Mouse (Mus musculus) liver, embryonic 12.5 days (tissue): Measurements from ENCODE around the gene Nop2. TPM values are rescaled to one million over a fixed set of nuclear protein-coding genes. Genes with fewer than 3 reads are reported as not detected.

Source experiments
- ATAC-seq: fragments of 200-750 bp; cut with Nextera tagmentation; 2 replicates; pipeline ENCODE4 v1.8.0; 2017; ENCODE audit warnings: moderate number of reproducible peaks, mild to moderate bottlenecking, moderate library complexity
- H3K27ac ChIP-seq: fragments of 300-500 bp; sonication (generic); 2 replicates; pipeline ENCODE4 v1.5.1; 2016; ENCODE audit warnings: mild to moderate bottlenecking
- H3K27me3 ChIP-seq: fragments of 300-500 bp; sonication (generic); replicated peaks from 2 replicates; pipeline ENCODE4 v1.6.1; 2016; ENCODE audit warnings: mild to moderate bottlenecking, moderate library complexity
- H3K36me3 ChIP-seq: fragments of 300-500 bp; sonication (generic); 2 replicates; pipeline ENCODE4 v1.6.1; 2016; ENCODE audit warnings: mild to moderate bottlenecking, moderate library complexity
- H3K4me1 ChIP-seq: fragments of 300-500 bp; sonication (generic); 2 replicates; pipeline ENCODE4 v1.6.1; 2016
- H3K4me2 ChIP-seq: fragments of 300-500 bp; sonication (generic); 2 replicates; pipeline ENCODE4 v1.6.1; 2016; ENCODE audit warnings: mild to moderate bottlenecking, moderate library complexity
- H3K4me3 ChIP-seq: fragments of 300-500 bp; sonication (generic); 2 replicates; pipeline ENCODE4 v1.5.1; 2016; ENCODE audit warnings: mild to moderate bottlenecking, moderate library complexity
- H3K9ac ChIP-seq: fragments of 300-500 bp; sonication (generic); 2 replicates; pipeline ENCODE4 v1.6.1; 2016; ENCODE audit warnings: mild to moderate bottlenecking, moderate library complexity
- H3K9me3 ChIP-seq: fragments of 300-500 bp; sonication (generic); replicated peaks from 2 replicates; pipeline ENCODE4 v1.6.1; 2016; ENCODE audit warnings: mild to moderate bottlenecking, moderate library complexity
- WGBS: fragments of 180-500 bp; shearing (Covaris S2); methylation state at CpG from one replicate; pipeline ENCODE4 v1.1.7; 2016; ENCODE audit not compliant: insufficient replicate concordance; 5-methylcytosine and 5-hydroxymethylcytosine counted together
- polyA plus RNA-seq: library from polyadenylated mRNA; unstranded; fragments of >200 nt; fragmentation: Nextera tagmentation; extraction: Ambion mirVana; gene quantifications from 2 replicates; pipeline ENCODE4 v1.2.1, GENCODE M21; 2016

Nop2 gene
- polyA plus RNA-seq, 1 experiment from 2014 or later, result 85.3 TPM

GRCm38 (mm10) chr6:125166051-125166751, 34.5 kb downstream of the Nop2 start, which contains the start of gene Gapdh:
TSS of gene Gapdh (minus strand) at chr6:125166467.
- peak within 1 kb of the TSS; percentile 82 for H3K4me2 ChIP-seq
- H3K36me3 ChIP-seq, result peaks cover 77% of the 10 kb centered on the region
- peak within 1 kb of the TSS; percentile 79 for H3K9ac ChIP-seq
- ATAC-seq, result peak; percentile 53
- H3K4me1 ChIP-seq, result peaks cover 69% of the 10 kb centered on the region
- peak within 1 kb of the TSS; percentile 68 for H3K4me3 ChIP-seq
- under 1% methylated on average over 18 of the region's 18 CpGs for WGBS
- peak within 1 kb of the TSS; percentile 89 for H3K27ac ChIP-seq
- no peaks in the 10 kb centered on the region for H3K9me3 ChIP-seq
- no peaks in the 10 kb centered on the region for H3K27me3 ChIP-seq

- peaks cover 61% of the 10 kb centered on the region for H3K4me1 ChIP-seq
- H3K27ac ChIP-seq, result peak overlapping the region; percentile 89
- H3K9ac ChIP-seq, result peak overlapping the region; percentile 79
- H3K4me2 ChIP-seq, result peak overlapping the region; percentile 82
- H3K4me3 ChIP-seq, result peak overlapping the region; percentile 68
- WGBS, result 19% methylated on average over 10 of the region's 10 CpGs
- H3K36me3 ChIP-seq, result peaks cover 77% of the 10 kb centered on the region
- ATAC-seq, result peak; percentile 13; the same call in 1 of the 2 replicates
- no peaks in the 10 kb centered on the region for H3K9me3 ChIP-seq
- no peaks in the 10 kb centered on the region for H3K27me3 ChIP-seq
Observed at GRCm38 (mm10) chr6:125166861-125167650, 35.3 kb downstream of the Nop2 start.

GRCm38 (mm10) chr6:125168086-125168485, 36.4 kb downstream of the Nop2 start:
- peaks cover 77% of the 10 kb centered on the region for H3K36me3 ChIP-seq
- H3K27ac ChIP-seq, result peak overlapping the region; percentile 89
- no peaks in the 10 kb centered on the region for H3K9me3 ChIP-seq
- 91% methylated on average over 14 of the region's 14 CpGs for WGBS
- peaks cover 51% of the 10 kb centered on the region for H3K4me1 ChIP-seq
- H3K27me3 ChIP-seq, result no peaks in the 10 kb centered on the region
- H3K4me3 ChIP-seq, result no peak overlapping the region
- H3K9ac ChIP-seq, result peak overlapping the region; percentile 79; the same call in 1 of the 2 replicates
- no peak overlapping the region for H3K4me2 ChIP-seq
- ATAC-seq, result no peak

GRCm38 (mm10) chr6:125170194-125170593, 38.5 kb downstream of the Nop2 start:
- ATAC-seq, result no peak
- peaks cover 85% of the 10 kb centered on the region for H3K36me3 ChIP-seq
- 79% methylated on average over 6 of the region's 6 CpGs for WGBS

GRCm38 (mm10) chr6:125172474-125172873, 40.8 kb downstream of the Nop2 start:
- WGBS, result 69% methylated on average over 2 of the region's 2 CpGs
- Histone ChIP-seq H3K27me3 (no peaks in the 10 kb centered on the region), H3K4me1 (peaks cover 18% of the 10 kb centered on the region), H3K36me3 (peaks cover 100% of the 10 kb centered on the region), H3K9me3 (no peaks in the 10 kb centered on the region), H3K27ac (peak overlapping the region; percentile 10; the same call in 1 of the 2 replicates), H3K9ac (0 out of 2 replicates have a peak overlapping the region, but pooled peaks have one; percentile 1), H3K4me3 (no peak overlapping the region), H3K4me2 (no peak overlapping the region)
- 0 out of 2 replicates have a peak, but pooled peaks have one; percentile 27 for ATAC-seq

More at GRCm38 (mm10) chr6:125170194-125170593, 38.5 kb downstream of the Nop2 start:
- H3K4me1 ChIP-seq, result peaks cover 37% of the 10 kb centered on the region
- H3K27me3 ChIP-seq, result no peaks in the 10 kb centered on the region
- H3K4me3 ChIP-seq, result no peak overlapping the region
- H3K4me2 ChIP-seq, result no peak overlapping the region
- no peaks in the 10 kb centered on the region for H3K9me3 ChIP-seq
- H3K9ac ChIP-seq, result no peak overlapping the region
- H3K27ac ChIP-seq, result no peak overlapping the region

GRCm38 (mm10) chr6:125173256-125173655, 41.5 kb downstream of the Nop2 start:
- ATAC-seq, result no peak
- H3K27ac ChIP-seq, result no peak overlapping the region
- no peak overlapping the region for H3K4me2 ChIP-seq
- H3K36me3 ChIP-seq, result peaks cover 100% of the 10 kb centered on the region
- no peaks in the 10 kb centered on the region for H3K27me3 ChIP-seq
- no peaks in the 10 kb centered on the region for H3K9me3 ChIP-seq
- H3K4me3 ChIP-seq, result no peak overlapping the region
- no peak overlapping the region for H3K9ac ChIP-seq
- H3K4me1 ChIP-seq, result peaks cover 10% of the 10 kb centered on the region
- WGBS, result 90% methylated on average over 7 of the region's 7 CpGs

GRCm38 (mm10) chr6:125175469-125175868, 43.8 kb downstream of the Nop2 start:
- WGBS, result 90% methylated on average over 5 of the region's 5 CpGs
- H3K27ac ChIP-seq, result no peak overlapping the region
- ATAC-seq, result no peak
- peaks cover 100% of the 10 kb centered on the region for H3K36me3 ChIP-seq
- H3K9ac ChIP-seq, result no peak overlapping the region
- H3K4me1 ChIP-seq, result no peaks in the 10 kb centered on the region
- no peaks in the 10 kb centered on the region for H3K27me3 ChIP-seq
- H3K9me3 ChIP-seq, result no peaks in the 10 kb centered on the region
- no peak overlapping the region for H3K4me2 ChIP-seq
- no peak overlapping the region for H3K4me3 ChIP-seq

- no peaks in the 10 kb centered on the region for H3K9me3 ChIP-seq
- peaks cover 100% of the 10 kb centered on the region for H3K36me3 ChIP-seq
- no peak overlapping the region for H3K9ac ChIP-seq
- WGBS, result 93% methylated on average over 7 of the region's 7 CpGs
- H3K27me3 ChIP-seq, result no peaks in the 10 kb centered on the region
- ATAC-seq, result no peak
- H3K4me3 ChIP-seq, result no peak overlapping the region
- no peak overlapping the region for H3K4me2 ChIP-seq
- no peaks in the 10 kb centered on the region for H3K4me1 ChIP-seq
- H3K27ac ChIP-seq, result no peak overlapping the region
Observed at GRCm38 (mm10) chr6:125179601-125180000, 47.9 kb downstream of the Nop2 start.

- no peak overlapping the region for H3K4me3 ChIP-seq
- no peaks in the 10 kb centered on the region for H3K9me3 ChIP-seq
- H3K27ac ChIP-seq, result no peak overlapping the region
- peaks cover 100% of the 10 kb centered on the region for H3K36me3 ChIP-seq
- WGBS, result 89% methylated on average over 5 of the region's 5 CpGs
- no peak for ATAC-seq
- H3K9ac ChIP-seq, result no peak overlapping the region
- no peaks in the 10 kb centered on the region for H3K27me3 ChIP-seq
- H3K4me2 ChIP-seq, result no peak overlapping the region
- H3K4me1 ChIP-seq, result no peaks in the 10 kb centered on the region
Observed at GRCm38 (mm10) chr6:125182133-125182532, 50.4 kb downstream of the Nop2 start.

DNA sequence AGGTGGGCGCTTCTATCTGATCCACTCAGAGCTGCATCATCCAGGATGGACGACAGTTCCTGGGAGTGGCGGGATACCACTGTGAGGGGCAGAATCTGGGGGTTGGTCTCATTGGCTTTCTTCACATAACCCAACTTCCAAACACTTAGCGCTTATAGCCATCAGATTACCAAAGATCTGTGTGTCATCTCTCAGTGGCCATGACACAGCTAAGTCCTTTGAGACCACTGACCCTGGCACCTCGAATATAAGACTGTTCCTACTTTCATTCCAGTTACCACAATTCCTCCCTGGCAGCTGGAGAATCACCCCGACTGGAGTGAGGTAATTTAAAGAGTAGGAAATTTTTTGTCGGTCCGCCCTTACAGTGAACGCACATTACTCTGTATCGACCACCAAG, 54.5 kb downstream of the Nop2 start:
- Histone ChIP-seq H3K4me2 (no peak overlapping the region), H3K4me3 (no peak overlapping the region), H3K27ac (no peak overlapping the region), H3K9me3 (no peaks in the 10 kb centered on the region), H3K36me3 (peaks cover 89% of the 10 kb centered on the region), H3K4me1 (peaks cover 29% of the 10 kb centered on the region), H3K27me3 (no peaks in the 10 kb centered on the region), H3K9ac (no peak overlapping the region)
- ATAC-seq, result no peak
- 93% methylated on average over 10 of the region's 10 CpGs for WGBS

- Histone ChIP-seq H3K9ac (peak overlapping the region; percentile 76), H3K4me2 (peak overlapping the region; percentile 71), H3K4me1 (peaks cover 48% of the 10 kb centered on the region), H3K9me3 (no peaks in the 10 kb centered on the region), H3K27me3 (no peaks in the 10 kb centered on the region), H3K4me3 (peak overlapping the region; percentile 71), H3K27ac (peak overlapping the region; percentile 99), H3K36me3 (peaks cover 66% of the 10 kb centered on the region)
- ATAC-seq, result no peak
Observed at GRCm38 (mm10) chr6:125190816-125191215, 59.1 kb downstream of the Nop2 start.
